Mouse (Mus musculus) testis, adult 2 months (tissue): Measurements from ENCODE around the gene Filip1l.

Source experiments
- CTCF ChIP-seq: fragments of 200-500 bp; IDR thresholded peaks from 2 replicates; pipeline ENCODE4 v1.5.1; 2012; ENCODE audit warnings: low read depth, mild to moderate bottlenecking, inconsistent platforms, low read length, moderate library complexity; ENCODE audit not compliant: control insufficient read depth, insufficient read depth, insufficient replicate concordance
- POLR2A ChIP-seq: fragments of 200-500 bp; IDR thresholded peaks from 2 replicates; pipeline ENCODE4 v1.6.1; 2012; ENCODE audit warnings: low read depth, mild to moderate bottlenecking, inconsistent platforms, low read length, moderate library complexity; ENCODE audit not compliant: control insufficient read depth

DNA sequence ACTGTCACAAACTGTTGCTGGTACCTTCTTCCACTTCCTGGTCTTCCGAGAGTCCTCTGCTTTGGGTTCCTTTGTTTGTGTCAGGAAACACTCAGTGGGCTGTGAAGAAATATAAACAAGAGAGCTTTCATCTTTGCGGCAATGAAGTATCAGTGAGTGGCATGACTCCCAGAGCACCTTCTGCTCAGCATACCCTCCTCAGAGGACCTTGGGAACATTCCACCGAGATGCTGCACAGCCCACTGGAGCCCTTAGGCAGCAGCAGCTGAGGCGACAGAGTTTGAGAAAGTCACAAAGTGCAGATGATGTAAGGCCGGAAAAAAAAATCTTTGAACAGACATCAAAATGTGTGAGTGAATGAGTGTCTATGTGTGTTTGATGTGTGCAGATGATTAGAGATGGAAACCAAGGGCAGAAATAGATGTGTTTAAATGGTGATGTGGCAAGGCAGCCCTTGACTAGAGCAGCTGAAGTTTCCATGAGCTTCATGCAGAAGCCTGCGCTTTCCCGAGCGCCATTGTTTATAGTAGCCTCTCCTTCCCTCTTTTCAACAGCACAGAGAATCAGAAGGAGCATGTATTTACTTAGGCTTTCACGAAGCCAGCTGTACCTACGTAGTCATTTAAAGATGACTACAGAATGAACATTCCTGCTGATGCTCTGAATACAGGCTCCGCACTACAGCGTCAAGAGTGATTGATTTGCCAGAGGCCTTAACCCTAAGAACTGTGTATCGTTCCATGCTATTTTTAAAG, 34.8 kb upstream of the Filip1l start:
- no peak for TF ChIP-seq CTCF
- no peak for TF ChIP-seq POLR2A
